In genomic region chr1:111242344-111242743, GRCm38 (mm10) we compare ENCODE assay signal across 10 mouse cellular contexts.
A peak's percentile ranks its signal among the peaks of the same experiment; 100 is the strongest.
DNase-seq lines count a peak whose midpoint lies in the region; ATAC-seq lines count a peak whose summit lies in the region.
"Had no signal": no experiment of that assay in that cellular context is flagged by ENCODE, and none has a peak within 500 bp of the region (broad histone marks: within the 10 kb centered on the region; RNA-seq: fewer than 3 reads in every experiment).

No protein-coding gene starts in this region.

- no peak overlapping the region for H3K4me2 ChIP-seq in forebrain, embryonic 11.5 days (ENCODE audit: low read depth, low read length, severe bottlenecking)
- H3K4me2 ChIP-seq: kidney, embryonic 15.5 days; lung, embryonic 15.5 days had no signal

- no peaks in the 10 kb centered on the region for H3K27me3 ChIP-seq in forebrain, embryonic 11.5 days (ENCODE audit: control insufficient read depth, insufficient read depth, low read length)
- no peaks in the 10 kb centered on the region for H3K27me3 ChIP-seq in forebrain, embryonic 10.5 days (ENCODE audit: poor library complexity, severe bottlenecking)
- H3K27me3 ChIP-seq: kidney, embryonic 15.5 days; lung, embryonic 15.5 days had no signal

- no peak overlapping the region for H3K4me3 ChIP-seq in forebrain, embryonic 11.5 days (ENCODE audit: low read depth, low read length)
- no peak overlapping the region for H3K4me3 ChIP-seq in forebrain, embryonic 10.5 days
- H3K4me3 ChIP-seq: kidney, embryonic 15.5 days; lung, embryonic 15.5 days had no signal

- no peak overlapping the region for H3K27ac ChIP-seq in forebrain, embryonic 11.5 days (ENCODE audit: low read depth, low read length)
- no peak overlapping the region for H3K27ac ChIP-seq in forebrain, embryonic 10.5 days
- H3K27ac ChIP-seq: kidney, embryonic 15.5 days; lung, embryonic 15.5 days had no signal

- no peak overlapping the region for H3K9ac ChIP-seq in forebrain, embryonic 11.5 days (ENCODE audit: low read length)
- H3K9ac ChIP-seq: kidney, embryonic 15.5 days; lung, embryonic 15.5 days had no signal

- ATAC-seq in forebrain, embryonic 11.5 days (replicated peaks; ENCODE audit: low FRiP score) = peak; percentile 73

- H3K36me3 ChIP-seq in forebrain, embryonic 11.5 days (ENCODE audit: control insufficient read depth, insufficient read depth, low read length) = no peaks in the 10 kb centered on the region
- H3K36me3 ChIP-seq in forebrain, embryonic 10.5 days (replicated peaks) = no peaks in the 10 kb centered on the region
- H3K36me3 ChIP-seq: kidney, embryonic 15.5 days; lung, embryonic 15.5 days had no signal

- DNase-seq in forebrain, embryonic 11.5 days (ENCODE audit: low spot score) = no peak
- no peak for DNase-seq in forebrain, embryonic 10.5 days (ENCODE audit: extremely low spot score, low spot score)
- peak; percentile 52 for DNase-seq in A20 (ENCODE audit: low read depth, low spot score)
- peak; percentile 0 for DNase-seq in c-Kit-positive CD71-positive TER-119-negative erythroid progenitor cells, embryonic 14.5 days (ENCODE audit: low read depth)
- peak; percentile 14 for DNase-seq in hindlimb bud, embryonic 11.5 days (ENCODE audit: extremely low spot score, low read depth, low spot score)
- no peak for DNase-seq in thymus, postnatal 0 days (ENCODE audit: low spot score)
- DNase-seq in lung, adult 18-20 months = no peak
- no peak for DNase-seq in right cerebral cortex, adult 2 months (ENCODE audit: low spot score in 2 of 2)

- WGBS in forebrain, embryonic 11.5 days = 77% methylated on average over 1 of the region's 1 CpGs
- 88% methylated on average over 1 of the region's 1 CpGs for WGBS in forebrain, embryonic 10.5 days

- H3K4me1 ChIP-seq in forebrain, embryonic 11.5 days (replicated peaks; ENCODE audit: control insufficient read depth, insufficient read depth, low read length) = no peaks in the 10 kb centered on the region
- no peaks in the 10 kb centered on the region for H3K4me1 ChIP-seq in forebrain, embryonic 10.5 days
- H3K4me1 ChIP-seq: kidney, embryonic 15.5 days; lung, embryonic 15.5 days had no signal

- H3K9me3 ChIP-seq in forebrain, embryonic 11.5 days (ENCODE audit: control insufficient read depth, low read length) = no peaks in the 10 kb centered on the region
- H3K9me3 ChIP-seq in forebrain, embryonic 10.5 days = no peaks in the 10 kb centered on the region
- H3K9me3 ChIP-seq: kidney, embryonic 15.5 days; lung, embryonic 15.5 days had no signal

Comparison
In these comparisons a context has a peak if more than half of its experiments do, and no peak if none do; other contexts are left out.
1. DNase-seq: peak in A20 (single experiment), c-Kit-positive CD71-positive TER-119-negative erythroid progenitor cells, embryonic 14.5 days (single experiment) and hindlimb bud, embryonic 11.5 days (single experiment); none in forebrain, embryonic 11.5 days (single experiment), forebrain, embryonic 10.5 days (single experiment), thymus, postnatal 0 days (single experiment), lung, adult 18-20 months (0 of 2) and right cerebral cortex, adult 2 months (0 of 2).